Mouse (Mus musculus): ENCODE data around the gene Itih4. TPM values are rescaled to one million over a fixed set of nuclear protein-coding genes. Genes with fewer than 3 reads are reported as not detected.

Itih4 gene
- polyA plus RNA-seq, 1 experiment from 2014 or later: 305 TPM

- Histone ChIP-seq H3K4me2 (ENCODE audit: low read depth, low read length) (peak overlapping the region; percentile 31), H3K4me3 (ENCODE audit: low read depth, low read length) (peak overlapping the region; percentile 40; the same call in 1 of the 2 replicates), H3K4me1 (ENCODE audit: control insufficient read depth, low read depth, low read length) (no peaks in the 10 kb centered on the region; the same call in 1 of the 2 replicates), H3K36me3 (ENCODE audit: control insufficient read depth, insufficient read depth) (no peaks in the 10 kb centered on the region), H3K27ac (ENCODE audit: low read length) (peak overlapping the region; percentile 17; the same call in 1 of the 2 replicates), H3K9ac (ENCODE audit: low read depth, low read length) (peak overlapping the region; percentile 15; the same call in 1 of the 2 replicates), H3K27me3 (ENCODE audit: control insufficient read depth, insufficient read depth, low read depth, low read length) (no peaks in the 10 kb centered on the region), H3K9me3 (replicated peaks; ENCODE audit: control insufficient read depth, low read length) (no peaks in the 10 kb centered on the region)
- peak; percentile 71 for ATAC-seq (ENCODE audit: low read depth)
- WGBS (ENCODE audit: insufficient replicate concordance): 17% methylated on average over 9 of the region's 9 CpGs
Measured at GRCm38 (mm10) chr14:30888271-30888732, 2.0 kb downstream of the Itih4 start.

DNA sequence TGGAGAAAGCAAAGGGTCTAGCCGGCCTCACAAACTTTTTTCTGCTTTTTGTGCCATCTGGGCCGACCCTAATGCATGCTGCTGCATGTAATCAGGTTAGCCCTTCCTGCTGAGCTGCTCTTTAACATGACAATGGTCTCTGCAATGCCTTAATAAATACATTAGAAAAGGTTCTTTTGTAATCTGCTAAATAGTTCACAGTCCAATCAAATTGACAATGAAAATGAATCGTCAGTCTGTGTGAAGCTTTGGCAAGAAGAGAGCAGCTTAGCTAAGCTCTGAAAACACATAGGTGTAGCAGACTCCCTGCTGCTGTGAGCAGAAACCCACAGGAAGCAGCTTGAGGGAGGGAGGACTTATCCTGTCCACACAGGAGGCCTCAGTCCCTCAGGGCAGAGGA, 13.7 kb downstream of the Itih4 start:
- H3K4me2 ChIP-seq (ENCODE audit: low read depth, low read length): no peak overlapping the region
- no peak for ATAC-seq (ENCODE audit: low read depth)
- no peaks in the 10 kb centered on the region for H3K4me1 ChIP-seq (ENCODE audit: control insufficient read depth, low read depth, low read length)
- WGBS (ENCODE audit: insufficient replicate concordance): 40% methylated on average over 3 of the region's 3 CpGs
- no peak overlapping the region for H3K4me3 ChIP-seq (ENCODE audit: low read depth, low read length)
- no peaks in the 10 kb centered on the region for H3K27me3 ChIP-seq (ENCODE audit: control insufficient read depth, insufficient read depth, low read depth, low read length)
- no peaks in the 10 kb centered on the region for H3K9me3 ChIP-seq (replicated peaks; ENCODE audit: control insufficient read depth, low read length)
- H3K36me3 ChIP-seq (ENCODE audit: control insufficient read depth, insufficient read depth): no peaks in the 10 kb centered on the region; the same call in 1 of the 2 replicates
- no peak overlapping the region for H3K9ac ChIP-seq (ENCODE audit: low read depth, low read length)
- no peak overlapping the region for H3K27ac ChIP-seq (ENCODE audit: low read length)

DNA sequence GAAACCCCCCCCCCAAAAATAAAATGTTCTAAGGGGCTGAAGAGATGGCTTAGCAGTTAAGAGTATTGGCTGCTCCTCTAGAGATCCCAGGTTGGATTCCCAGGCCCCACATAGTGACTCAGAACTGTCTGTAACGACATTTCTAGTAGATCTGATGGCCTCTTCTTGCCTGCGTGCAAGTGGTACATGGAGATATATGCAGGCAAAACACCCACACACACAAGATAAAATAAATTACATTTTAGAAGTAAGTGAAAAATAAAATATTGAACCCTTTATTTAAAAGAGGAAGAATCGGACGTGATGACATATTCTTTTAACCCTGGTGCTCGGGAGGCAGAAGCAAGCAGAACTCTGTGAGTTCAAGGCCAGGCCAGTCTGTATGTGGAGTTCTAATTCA, 16.4 kb downstream of the Itih4 start:
- Histone ChIP-seq H3K4me1 (ENCODE audit: control insufficient read depth, low read depth, low read length) (no peaks in the 10 kb centered on the region; the same call in 1 of the 2 replicates), H3K9me3 (replicated peaks; ENCODE audit: control insufficient read depth, low read length) (no peaks in the 10 kb centered on the region), H3K27me3 (ENCODE audit: control insufficient read depth, insufficient read depth, low read depth, low read length) (no peaks in the 10 kb centered on the region), H3K27ac (ENCODE audit: low read length) (no peak overlapping the region), H3K36me3 (ENCODE audit: control insufficient read depth, insufficient read depth) (no peaks in the 10 kb centered on the region; the same call in 1 of the 2 replicates), H3K4me3 (ENCODE audit: low read depth, low read length) (no peak overlapping the region), H3K4me2 (ENCODE audit: low read depth, low read length) (no peak overlapping the region), H3K9ac (ENCODE audit: low read depth, low read length) (no peak overlapping the region)
- ATAC-seq (ENCODE audit: low read depth): no peak
- 50% methylated on average over 5 of the region's 5 CpGs for WGBS (ENCODE audit: insufficient replicate concordance)

DNA sequence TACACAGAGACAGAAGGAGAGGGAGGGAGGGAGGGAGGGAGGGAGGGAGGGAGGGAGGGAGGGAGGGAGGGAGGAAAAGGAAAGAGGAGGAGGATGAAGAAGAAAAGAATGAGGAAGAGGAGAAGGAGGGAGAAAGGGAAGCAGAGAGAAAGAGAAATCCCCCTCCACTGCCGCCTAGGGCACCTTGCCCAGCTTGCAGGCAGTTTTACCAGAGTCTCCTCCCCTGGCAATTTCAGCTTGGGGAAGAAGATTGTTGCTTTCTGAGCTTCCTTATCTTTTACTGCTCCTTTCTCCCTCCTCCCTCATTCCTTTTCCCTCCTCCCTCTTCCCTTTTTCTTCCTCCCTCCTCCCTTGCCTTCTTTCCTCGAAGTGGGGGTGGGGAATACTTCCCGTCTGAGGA, 16.8 kb downstream of the Itih4 start:
- no peaks in the 10 kb centered on the region; the same call in 1 of the 2 replicates for H3K4me1 ChIP-seq (ENCODE audit: control insufficient read depth, low read depth, low read length)
- H3K27ac ChIP-seq (ENCODE audit: low read length): no peak overlapping the region
- no peak for ATAC-seq (ENCODE audit: low read depth)
- H3K4me2 ChIP-seq (ENCODE audit: low read depth, low read length): no peak overlapping the region
- no peaks in the 10 kb centered on the region for H3K9me3 ChIP-seq (replicated peaks; ENCODE audit: control insufficient read depth, low read length)
- H3K9ac ChIP-seq (ENCODE audit: low read depth, low read length): no peak overlapping the region
- WGBS (ENCODE audit: insufficient replicate concordance): 33% methylated on average over 3 of the region's 3 CpGs
- H3K4me3 ChIP-seq (ENCODE audit: low read depth, low read length): no peak overlapping the region
- H3K27me3 ChIP-seq (ENCODE audit: control insufficient read depth, insufficient read depth, low read depth, low read length): no peaks in the 10 kb centered on the region
- H3K36me3 ChIP-seq (ENCODE audit: control insufficient read depth, insufficient read depth): no peaks in the 10 kb centered on the region; the same call in 1 of the 2 replicates

DNA sequence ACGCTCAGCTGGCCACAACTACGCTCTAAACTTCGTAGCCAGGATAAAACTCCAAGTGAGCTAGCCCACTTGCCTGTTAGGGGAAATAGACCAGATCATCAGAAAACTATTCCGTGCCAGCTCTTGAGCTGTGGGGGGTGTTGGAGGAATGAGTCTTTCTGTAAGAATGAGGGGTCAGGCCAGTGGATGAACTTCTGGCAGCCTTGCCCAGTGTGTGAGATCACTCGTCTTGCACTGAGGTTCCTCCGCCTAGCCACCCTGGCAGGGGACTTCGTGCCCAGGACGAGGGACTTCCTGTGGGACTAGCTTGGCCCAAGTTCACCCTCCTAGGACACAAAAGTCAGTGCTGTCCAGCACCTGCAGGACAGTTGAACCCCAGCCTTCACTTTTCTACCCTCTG, 18.0 kb downstream of the Itih4 start:
- no peaks in the 10 kb centered on the region for H3K9me3 ChIP-seq (replicated peaks; ENCODE audit: control insufficient read depth, low read length)
- ATAC-seq (ENCODE audit: low read depth): no peak
- H3K36me3 ChIP-seq (ENCODE audit: control insufficient read depth, insufficient read depth): no peaks in the 10 kb centered on the region; the same call in 1 of the 2 replicates
- H3K27me3 ChIP-seq (ENCODE audit: control insufficient read depth, insufficient read depth, low read depth, low read length): no peaks in the 10 kb centered on the region
- no peak overlapping the region for H3K9ac ChIP-seq (ENCODE audit: low read depth, low read length)
- H3K4me3 ChIP-seq (ENCODE audit: low read depth, low read length): no peak overlapping the region
- H3K27ac ChIP-seq (ENCODE audit: low read length): no peak overlapping the region
- H3K4me2 ChIP-seq (ENCODE audit: low read depth, low read length): no peak overlapping the region
- H3K4me1 ChIP-seq (ENCODE audit: control insufficient read depth, low read depth, low read length): no peaks in the 10 kb centered on the region; the same call in 1 of the 2 replicates
- 62% methylated on average over 8 of the region's 8 CpGs for WGBS (ENCODE audit: insufficient replicate concordance)

- Histone ChIP-seq H3K36me3 (ENCODE audit: control insufficient read depth, insufficient read depth) (no peaks in the 10 kb centered on the region; the same call in 1 of the 2 replicates), H3K4me3 (ENCODE audit: low read depth, low read length) (no peak overlapping the region), H3K9ac (ENCODE audit: low read depth, low read length) (no peak overlapping the region), H3K4me1 (ENCODE audit: control insufficient read depth, low read depth, low read length) (no peaks in the 10 kb centered on the region; the same call in 1 of the 2 replicates), H3K27me3 (ENCODE audit: control insufficient read depth, insufficient read depth, low read depth, low read length) (no peaks in the 10 kb centered on the region), H3K9me3 (replicated peaks; ENCODE audit: control insufficient read depth, low read length) (no peaks in the 10 kb centered on the region), H3K27ac (ENCODE audit: low read length) (no peak overlapping the region), H3K4me2 (ENCODE audit: low read depth, low read length) (no peak overlapping the region)
- ATAC-seq (ENCODE audit: low read depth): no peak
- WGBS (ENCODE audit: insufficient replicate concordance): 73% methylated on average over 6 of the region's 6 CpGs
Measured at GRCm38 (mm10) chr14:30906001-30906400, 19.7 kb downstream of the Itih4 start.

- Histone ChIP-seq H3K27ac (ENCODE audit: low read length) (peak overlapping the region; percentile 27; the same call in 1 of the 2 replicates), H3K4me2 (ENCODE audit: low read depth, low read length) (no peak overlapping the region), H3K4me1 (ENCODE audit: control insufficient read depth, low read depth, low read length) (no peaks in the 10 kb centered on the region; the same call in 1 of the 2 replicates), H3K9ac (ENCODE audit: low read depth, low read length) (no peak overlapping the region), H3K9me3 (replicated peaks; ENCODE audit: control insufficient read depth, low read length) (no peaks in the 10 kb centered on the region), H3K27me3 (ENCODE audit: control insufficient read depth, insufficient read depth, low read depth, low read length) (no peaks in the 10 kb centered on the region), H3K36me3 (ENCODE audit: control insufficient read depth, insufficient read depth) (no peaks in the 10 kb centered on the region), H3K4me3 (ENCODE audit: low read depth, low read length) (no peak overlapping the region)
- ATAC-seq (ENCODE audit: low read depth): peak; percentile 88
- 39% methylated on average over 3 of the region's 3 CpGs for WGBS (ENCODE audit: insufficient replicate concordance)
Measured at GRCm38 (mm10) chr14:30907814-30908265, 21.6 kb downstream of the Itih4 start.

DNA sequence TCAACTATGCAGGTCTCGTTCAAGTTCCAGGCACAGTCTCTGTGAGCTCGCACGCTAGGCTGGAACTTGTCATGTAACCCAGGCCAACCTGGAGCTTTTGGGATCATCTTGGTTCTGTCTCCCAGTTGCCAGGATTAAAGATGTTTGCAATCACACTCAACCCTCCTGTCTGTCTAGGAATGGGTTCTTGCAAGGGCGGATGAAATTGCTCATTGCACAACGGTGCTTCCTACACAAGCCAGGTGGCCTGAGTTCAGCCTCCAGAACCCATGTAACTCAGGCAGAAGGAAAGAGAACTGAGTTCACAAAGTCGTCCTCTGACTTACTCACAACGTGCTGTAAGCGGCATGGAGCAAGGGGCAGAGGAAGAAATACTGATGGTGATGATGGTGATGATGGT, 24.9 kb downstream of the Itih4 start:
- Histone ChIP-seq H3K4me2 (ENCODE audit: low read depth, low read length) (no peak overlapping the region), H3K4me1 (ENCODE audit: control insufficient read depth, low read depth, low read length) (no peaks in the 10 kb centered on the region; the same call in 1 of the 2 replicates), H3K9me3 (replicated peaks; ENCODE audit: control insufficient read depth, low read length) (no peaks in the 10 kb centered on the region), H3K27me3 (ENCODE audit: control insufficient read depth, insufficient read depth, low read depth, low read length) (no peaks in the 10 kb centered on the region), H3K36me3 (ENCODE audit: control insufficient read depth, insufficient read depth) (no peaks in the 10 kb centered on the region), H3K9ac (ENCODE audit: low read depth, low read length) (no peak overlapping the region), H3K27ac (ENCODE audit: low read length) (no peak overlapping the region), H3K4me3 (ENCODE audit: low read depth, low read length) (no peak overlapping the region)
- ATAC-seq (ENCODE audit: low read depth): no peak
- 78% methylated on average over 8 of the region's 8 CpGs for WGBS (ENCODE audit: insufficient replicate concordance)

DNA sequence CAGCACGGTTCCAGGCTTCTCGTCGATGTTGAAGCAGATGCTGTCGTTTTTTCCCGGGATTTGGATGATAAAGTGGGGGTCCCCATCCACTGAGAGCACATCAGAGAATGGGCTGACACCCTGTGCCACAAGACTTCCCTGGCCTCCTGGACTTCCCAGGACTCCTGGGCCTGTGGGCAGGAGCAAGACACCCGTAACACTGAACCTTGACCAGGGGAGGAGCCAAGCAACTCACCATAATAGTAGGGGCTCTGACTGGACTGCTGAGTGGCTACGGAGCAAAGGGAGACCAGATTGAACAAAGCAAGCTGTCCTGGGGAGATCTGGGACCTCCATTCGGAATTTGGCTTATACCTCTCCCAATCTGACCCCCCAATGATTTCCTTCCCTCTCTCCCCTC, 26.4 kb downstream of the Itih4 start:
- no peaks in the 10 kb centered on the region for H3K9me3 ChIP-seq (replicated peaks; ENCODE audit: control insufficient read depth, low read length)
- no peak overlapping the region for H3K4me3 ChIP-seq (ENCODE audit: low read depth, low read length)
- no peak overlapping the region for H3K4me2 ChIP-seq (ENCODE audit: low read depth, low read length)
- no peaks in the 10 kb centered on the region for H3K27me3 ChIP-seq (ENCODE audit: control insufficient read depth, insufficient read depth, low read depth, low read length)
- H3K36me3 ChIP-seq (ENCODE audit: control insufficient read depth, insufficient read depth): no peaks in the 10 kb centered on the region
- WGBS (ENCODE audit: insufficient replicate concordance): 62% methylated on average over 8 of the region's 8 CpGs
- no peak for ATAC-seq (ENCODE audit: low read depth)
- H3K4me1 ChIP-seq (ENCODE audit: control insufficient read depth, low read depth, low read length): no peaks in the 10 kb centered on the region; the same call in 1 of the 2 replicates
- no peak overlapping the region for H3K9ac ChIP-seq (ENCODE audit: low read depth, low read length)
- no peak overlapping the region for H3K27ac ChIP-seq (ENCODE audit: low read length)

Measured in liver, embryonic 16.5 days (tissue).